Mouse (Mus musculus) left cerebral cortex, postnatal 10 days (tissue): ENCODE measurements around the gene Cdk17. TPM values are rescaled to one million over a fixed set of nuclear protein-coding genes. Genes with fewer than 3 reads are reported as not detected.

Source experiments
- DNase-seq, 2 experiments: peaks; one replicate each; pipeline ENCODE4 v3.0.0; 2021 to 2022; ENCODE audit warnings: low spot score in 2 of 2, mixed read lengths in 1 of 2; ENCODE audit errors: extremely low spot score in 1 of 2
- intact Hi-C: fragments of 180-260 bp; cut with DNase I; formaldehyde crosslinking; loops from one replicate; pipeline ENCODE4 v1.15.1; 2025
- total RNA-seq, 2 experiments: library from RNA; stranded (reverse); gene quantifications; 2 replicates each; pipeline ENCODE4 v1.2.3; 2021

The Cdk17 gene
- total RNA-seq = 100 to 1,000 TPM; 141 to 150 TPM

DNA sequence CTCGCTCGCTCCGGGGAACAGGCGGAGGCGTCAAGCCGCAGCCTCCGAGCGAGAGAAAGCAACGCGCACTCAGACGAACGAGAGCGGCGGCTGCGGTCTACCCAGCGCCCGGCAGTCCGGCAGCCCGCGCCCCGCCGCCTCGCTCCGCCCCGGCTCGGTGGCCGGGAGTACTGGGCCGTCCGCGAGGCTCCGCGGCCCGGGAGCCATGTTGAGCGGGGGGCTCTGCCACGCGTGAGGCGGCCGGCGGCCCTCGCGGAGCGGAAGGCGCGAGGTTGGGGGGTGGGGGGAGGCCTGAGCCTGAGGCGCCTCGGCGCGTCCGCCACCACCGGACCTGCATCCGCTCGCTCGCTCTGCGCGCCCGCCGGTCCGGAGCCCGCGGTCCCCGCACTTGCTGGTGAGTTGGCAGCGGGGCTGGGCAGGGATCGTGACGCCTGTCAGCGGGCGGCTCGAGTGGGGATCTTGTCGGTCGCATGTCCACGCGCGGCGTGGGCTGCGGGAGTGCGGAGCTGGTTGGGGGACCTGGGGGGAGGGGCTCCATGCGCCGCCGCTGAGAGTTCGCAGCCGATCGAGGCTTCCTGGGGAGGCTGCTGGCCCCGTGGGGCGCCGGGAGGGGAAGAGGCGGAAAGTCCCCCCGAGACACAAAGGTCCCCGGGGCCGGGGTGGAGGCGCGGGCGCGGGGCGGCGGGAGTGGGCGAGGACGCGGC, at the start of gene Cdk17:
TSS of gene Cdk17 (plus strand) at position 69 of the 704 bp plus-strand sequence.
- peak; percentile 51 to 86 for DNase-seq
- intact Hi-C loops = loop anchor here (5.0 to 10.0 kb wide), 6 partner anchors 51 to 294 kb away; partner anchors contain the start of gene Lta4h

DNA sequence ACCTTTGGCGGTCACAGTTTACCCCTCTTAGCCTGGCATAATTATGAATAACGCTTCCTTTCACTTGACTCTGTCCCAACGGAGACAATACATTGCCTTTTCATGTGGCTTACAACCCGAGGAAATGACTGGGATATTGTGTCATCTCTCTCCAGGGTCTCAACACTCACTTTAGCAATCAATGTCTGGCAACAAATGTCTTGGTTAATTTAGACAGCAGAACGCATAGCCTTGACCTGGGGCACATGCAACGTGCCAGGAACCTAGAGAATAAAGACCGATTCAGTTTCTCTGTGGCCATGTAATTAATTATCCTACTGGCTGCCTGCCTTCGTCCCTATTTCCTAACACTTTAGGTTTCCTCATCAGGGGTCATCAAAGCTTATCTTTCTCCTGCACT, 49.3 kb upstream of the Cdk17 start:
- intact Hi-C loops = no loop called here

DNA sequence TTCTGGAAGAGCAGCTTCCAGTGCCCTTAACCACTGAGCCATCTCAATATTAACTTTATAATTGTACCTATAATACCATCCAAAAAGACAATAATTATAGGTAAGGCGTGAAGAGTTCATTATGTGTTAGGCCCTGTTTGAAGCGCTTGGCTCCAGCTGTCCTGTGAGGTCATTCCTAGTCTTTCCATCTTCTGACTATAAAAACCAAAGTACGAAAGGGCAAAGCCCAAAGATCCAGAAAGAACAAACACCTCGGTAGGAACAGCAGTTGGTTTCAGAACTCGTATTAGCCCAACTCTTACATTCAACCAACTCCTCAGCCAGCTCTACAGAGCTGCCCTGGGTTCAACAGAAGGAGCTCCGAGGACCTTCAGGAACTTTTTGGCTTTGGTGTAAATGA, 48.7 kb upstream of the Cdk17 start:
- intact Hi-C loops = no loop called here
- DNase-seq = no peak

More for the DNA sequence above, 49.3 kb upstream of the Cdk17 start:
- DNase-seq = no peak

DNA sequence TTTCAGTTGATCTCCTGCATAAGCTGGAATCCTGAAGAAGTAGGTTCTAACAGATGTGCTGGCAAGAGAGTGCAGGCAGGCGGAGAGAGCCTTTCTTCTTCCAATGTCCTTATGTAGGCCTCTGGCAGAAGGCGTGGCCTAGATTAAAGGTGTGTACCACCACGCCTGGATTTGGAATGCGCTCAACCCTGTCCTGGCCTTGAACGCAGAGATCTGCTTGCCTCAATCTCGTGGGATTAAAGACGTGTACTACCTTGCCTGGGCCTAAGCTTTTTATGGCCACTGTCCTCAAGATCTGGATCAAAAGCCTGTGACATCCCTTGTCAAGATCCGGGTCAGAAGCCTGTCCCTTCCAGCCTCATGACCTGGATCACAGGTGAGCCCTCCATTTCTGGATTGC, 46.7 kb upstream of the Cdk17 start:
- intact Hi-C loops = no loop called here
- DNase-seq = no peak

DNA sequence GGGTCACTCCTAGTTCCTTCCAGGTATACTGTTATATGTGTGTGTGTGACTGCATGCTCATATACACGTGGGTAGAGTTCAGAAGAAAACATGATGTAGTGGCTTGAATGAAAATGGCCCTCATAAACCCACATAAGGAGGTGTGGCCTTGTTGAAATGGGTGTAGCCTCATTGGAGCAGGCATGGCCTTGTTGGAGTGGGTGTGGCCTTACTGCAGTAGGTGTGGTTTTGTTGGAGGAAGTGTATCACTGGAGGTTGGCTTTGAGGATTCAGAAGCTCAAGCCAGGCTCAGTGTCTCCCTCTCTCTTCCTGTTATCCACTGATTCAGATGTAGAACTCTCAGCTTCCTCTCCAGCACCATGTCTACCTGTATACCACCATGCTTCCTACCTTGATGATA, 45.9 kb upstream of the Cdk17 start:
- DNase-seq = no peak
- intact Hi-C loops = no loop called here

DNA sequence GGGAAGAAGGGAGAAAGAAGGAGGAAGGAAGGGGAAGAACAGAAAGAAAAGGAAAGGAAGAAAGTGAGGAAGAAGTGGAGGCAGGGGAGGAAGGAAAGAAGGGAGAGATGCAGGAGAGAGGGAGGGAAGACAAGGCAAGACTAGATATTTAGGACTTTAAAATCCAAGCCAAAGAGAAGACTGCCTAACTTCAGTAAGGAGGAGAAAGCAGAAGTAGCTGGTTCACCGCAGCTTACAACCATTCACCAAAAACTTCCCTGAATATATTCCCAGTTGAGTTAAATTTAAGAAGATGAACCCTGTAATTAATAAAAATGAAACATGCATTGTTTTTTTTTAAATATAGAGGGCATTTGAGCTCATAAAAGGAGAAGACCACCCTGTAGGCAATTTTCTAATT, 44.9 kb upstream of the Cdk17 start:
- no peak for DNase-seq

DNA sequence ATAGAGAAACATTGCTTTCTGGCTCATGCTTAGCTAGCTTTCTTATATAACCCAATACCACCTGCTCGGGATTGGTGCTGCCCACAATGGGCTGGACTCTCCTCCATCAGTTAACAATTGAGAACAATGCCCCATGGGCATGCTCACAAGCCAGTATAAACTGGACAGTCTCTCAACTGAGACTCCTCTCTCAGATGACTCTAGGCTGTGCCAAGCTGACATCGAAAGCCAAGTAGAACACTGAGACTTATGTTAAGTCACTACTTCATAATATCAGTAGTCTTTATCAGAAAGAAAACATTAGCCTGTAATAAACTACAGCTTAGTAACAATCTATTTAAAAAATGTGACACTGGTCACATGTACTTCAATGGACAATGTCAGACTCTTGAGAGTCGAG, 44.0 kb upstream of the Cdk17 start:
- DNase-seq = no peak
- intact Hi-C loops = no loop called here

More for the DNA sequence above, 44.9 kb upstream of the Cdk17 start:
- intact Hi-C loops = no loop called here

DNA sequence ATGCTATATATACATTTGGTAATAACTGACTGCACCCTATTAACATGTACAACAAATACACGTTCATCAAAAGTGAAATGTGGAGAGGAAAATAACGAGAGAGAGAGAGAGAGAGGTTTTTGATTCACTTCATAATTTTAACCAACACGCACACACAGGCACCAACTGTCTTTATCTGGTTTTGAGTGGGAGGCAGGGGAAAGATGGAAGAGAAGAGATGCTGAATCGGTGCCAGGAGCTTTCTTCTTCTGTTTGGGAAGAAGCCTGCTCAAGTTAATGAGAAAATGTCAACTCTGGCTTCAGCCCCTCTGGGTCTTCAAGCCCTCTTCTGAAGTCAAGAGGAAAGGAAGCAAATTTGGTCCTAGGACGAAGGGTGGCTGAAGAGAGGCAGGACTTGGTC, 40.9 kb upstream of the Cdk17 start:
- DNase-seq = peak in 1 of 2 experiments; percentile 50

DNA sequence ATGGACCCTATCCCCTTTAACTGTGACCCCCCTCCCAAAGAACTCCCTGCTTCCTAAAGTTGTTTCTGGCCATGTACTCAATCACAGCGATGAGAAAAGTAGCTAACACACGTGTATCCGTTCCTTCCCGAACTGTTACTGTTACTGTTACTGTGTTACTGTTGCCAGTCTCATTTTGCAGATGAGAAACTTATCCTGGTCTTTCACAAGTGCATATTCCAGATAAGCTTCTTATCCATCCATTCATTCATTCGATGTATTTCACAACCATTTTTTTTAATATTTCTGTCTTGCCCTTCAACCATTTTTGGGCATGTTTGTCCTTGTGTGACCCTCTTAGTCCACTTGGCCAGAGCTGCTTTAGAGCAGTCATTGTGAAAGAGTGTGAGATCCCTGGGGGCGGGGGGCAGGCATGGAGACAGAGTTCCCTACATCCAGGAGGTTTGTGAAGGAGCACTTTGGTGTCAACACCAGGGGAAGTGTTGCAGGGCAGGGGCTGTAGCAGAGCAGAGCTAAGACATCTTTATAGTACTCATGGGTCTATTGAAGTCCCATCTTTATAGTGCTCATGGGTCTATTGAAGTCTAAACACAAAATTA, 39.3 kb upstream of the Cdk17 start:
- intact Hi-C loops = no loop called here
- DNase-seq = no peak

More for the DNA sequence above, 40.9 kb upstream of the Cdk17 start:
- intact Hi-C loops = no loop called here

DNA sequence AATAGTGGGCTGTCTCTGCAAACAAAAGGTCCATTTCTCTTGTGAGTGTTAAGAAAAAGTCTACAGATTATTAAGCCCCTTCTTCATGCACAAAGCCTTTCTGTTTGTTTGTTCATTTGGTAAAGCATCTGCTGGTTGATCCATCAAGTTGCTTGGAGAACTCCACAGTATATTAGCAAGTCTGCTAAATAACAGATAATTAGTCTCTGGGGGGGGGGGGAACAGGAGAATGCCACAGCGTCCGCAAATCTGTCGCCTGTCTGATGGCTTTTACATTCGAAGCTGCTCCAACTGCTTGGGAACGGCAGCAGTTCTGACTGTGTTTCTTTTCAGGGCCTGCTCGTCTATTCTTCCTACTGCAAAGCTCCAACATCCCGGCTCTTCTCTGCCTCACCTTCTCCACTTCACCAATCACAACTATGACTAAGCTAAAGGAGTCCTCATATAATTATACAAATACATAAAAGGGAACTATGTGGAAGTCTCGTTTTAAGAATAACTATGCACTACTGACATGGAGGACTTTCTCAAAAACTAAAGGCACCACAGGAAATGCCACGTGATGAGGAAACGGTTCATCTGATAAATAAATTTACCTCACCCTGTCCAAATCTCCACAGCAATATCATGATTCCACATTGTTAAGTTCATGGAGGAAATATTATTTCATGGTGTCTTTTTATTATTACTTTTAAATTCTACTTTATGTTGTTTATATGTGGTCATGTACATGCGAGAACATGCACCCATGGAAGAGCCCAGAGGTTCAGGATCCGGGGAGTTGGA, 38.1 kb upstream of the Cdk17 start:
- intact Hi-C loops = no loop called here
- no peak for DNase-seq

DNA sequence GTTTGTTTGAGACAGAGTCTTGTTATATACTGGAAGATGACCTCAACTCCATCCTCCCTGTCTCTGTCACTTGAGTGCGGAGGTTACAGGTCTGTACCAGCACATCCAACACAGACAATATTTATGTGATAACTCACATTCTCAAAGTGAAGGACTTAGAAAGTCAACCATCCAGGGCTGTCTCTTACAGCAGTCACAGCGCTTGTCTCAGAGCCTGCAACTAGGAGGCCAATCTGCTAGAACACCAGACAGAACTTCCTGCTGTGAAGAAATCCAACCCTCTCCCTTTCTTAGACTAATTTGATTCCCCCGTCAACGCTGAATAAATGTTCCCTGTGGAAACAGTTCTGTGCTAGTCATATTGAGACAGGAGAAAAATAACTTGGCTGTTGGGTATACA, 37.4 kb upstream of the Cdk17 start:
- DNase-seq = no peak
- intact Hi-C loops = no loop called here

DNA sequence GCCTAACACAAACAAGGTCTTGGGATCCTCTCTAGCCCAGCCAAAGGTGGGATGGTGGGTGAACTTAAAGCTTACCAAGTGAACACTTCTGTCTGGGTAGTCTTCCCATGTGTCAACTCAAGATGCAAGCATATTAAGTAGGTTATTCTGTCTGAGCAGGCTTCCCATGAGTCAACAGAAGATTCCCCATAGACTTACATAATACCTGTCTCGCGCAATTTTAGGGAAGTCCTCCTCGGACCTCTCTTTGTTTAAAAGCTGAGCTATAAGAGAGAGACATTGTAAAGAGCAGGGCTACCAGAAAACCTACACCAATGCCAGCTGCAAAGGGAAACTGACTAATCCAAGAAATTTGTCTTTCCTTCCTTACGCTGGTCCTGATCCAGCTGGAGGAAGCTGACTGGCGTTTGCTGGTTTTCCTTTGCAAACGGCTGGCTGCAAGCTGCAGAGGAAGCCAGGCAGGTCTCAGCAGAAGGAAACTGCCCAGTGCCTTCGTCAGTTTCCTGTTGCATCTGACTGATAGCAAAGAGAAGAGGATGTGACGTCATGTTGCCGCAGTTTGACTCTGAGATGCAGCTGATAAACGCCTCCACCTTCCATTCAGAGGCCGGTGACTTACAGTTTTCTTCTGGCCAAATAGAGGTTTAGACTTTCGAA, 36.6 kb upstream of the Cdk17 start:
- intact Hi-C loops = no loop called here
- DNase-seq = peak in 1 of 2 experiments; percentile 77

DNA sequence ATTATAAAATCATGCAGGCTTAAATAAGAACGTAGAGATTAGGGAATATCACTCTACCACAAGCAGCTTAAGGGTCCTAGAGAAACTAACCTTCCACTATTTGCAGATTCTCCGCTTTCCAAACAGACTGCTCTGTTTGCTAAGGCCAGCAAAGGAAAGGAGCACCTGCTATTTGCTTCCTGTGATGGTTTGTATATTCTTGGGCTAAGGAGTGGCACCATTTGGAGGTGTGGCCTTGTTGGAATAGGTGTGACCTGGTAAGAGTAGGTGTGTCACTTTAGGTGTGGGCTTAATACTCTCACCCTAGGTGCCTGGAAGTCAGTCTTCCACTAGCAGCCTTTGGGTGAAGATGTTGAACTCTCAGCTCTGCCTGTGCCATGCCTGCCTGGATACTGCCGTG, 34.6 kb upstream of the Cdk17 start:
- DNase-seq = no peak
- intact Hi-C loops = no loop called here

DNA sequence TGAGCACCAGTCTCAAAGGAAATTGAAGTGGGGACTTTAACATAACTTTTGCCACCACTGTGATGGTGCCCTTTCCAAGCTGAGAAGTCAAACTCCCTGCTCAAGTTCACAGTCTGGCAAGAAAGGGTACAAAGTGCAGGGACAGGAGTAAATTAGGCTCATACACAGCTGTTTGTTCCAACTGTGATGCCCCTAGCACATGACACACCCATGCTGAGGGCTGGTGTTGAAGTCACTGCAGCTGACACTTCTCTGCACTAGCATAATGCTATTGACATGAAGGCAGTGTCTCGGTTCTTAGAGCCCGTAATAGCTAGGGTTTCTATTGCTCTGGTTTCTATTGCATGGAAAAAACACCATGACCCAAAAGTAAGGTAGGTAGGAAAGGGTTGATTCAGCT, 32.1 kb upstream of the Cdk17 start:
- intact Hi-C loops = no loop called here
- no peak for DNase-seq

DNA sequence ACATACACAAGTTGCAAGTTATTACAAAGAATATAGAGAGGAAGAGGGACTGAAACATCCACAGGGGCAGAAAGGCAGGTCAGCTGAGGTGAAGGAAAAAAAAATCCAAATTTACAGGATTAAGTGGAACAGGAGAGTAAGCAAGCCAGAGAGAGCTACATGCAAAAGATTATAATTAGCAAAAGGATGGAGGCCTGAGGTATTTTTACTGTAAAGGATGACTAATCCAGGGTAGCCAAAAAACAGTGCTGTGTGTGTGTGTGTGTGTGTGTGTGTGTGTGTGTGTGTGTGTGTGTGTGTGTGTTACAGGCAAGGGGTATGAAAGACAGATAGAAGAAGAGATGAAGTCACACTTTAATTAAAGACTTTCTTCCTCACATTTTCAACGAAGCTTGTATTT, 31.3 kb upstream of the Cdk17 start:
- no peak for DNase-seq
- intact Hi-C loops = no loop called here

DNA sequence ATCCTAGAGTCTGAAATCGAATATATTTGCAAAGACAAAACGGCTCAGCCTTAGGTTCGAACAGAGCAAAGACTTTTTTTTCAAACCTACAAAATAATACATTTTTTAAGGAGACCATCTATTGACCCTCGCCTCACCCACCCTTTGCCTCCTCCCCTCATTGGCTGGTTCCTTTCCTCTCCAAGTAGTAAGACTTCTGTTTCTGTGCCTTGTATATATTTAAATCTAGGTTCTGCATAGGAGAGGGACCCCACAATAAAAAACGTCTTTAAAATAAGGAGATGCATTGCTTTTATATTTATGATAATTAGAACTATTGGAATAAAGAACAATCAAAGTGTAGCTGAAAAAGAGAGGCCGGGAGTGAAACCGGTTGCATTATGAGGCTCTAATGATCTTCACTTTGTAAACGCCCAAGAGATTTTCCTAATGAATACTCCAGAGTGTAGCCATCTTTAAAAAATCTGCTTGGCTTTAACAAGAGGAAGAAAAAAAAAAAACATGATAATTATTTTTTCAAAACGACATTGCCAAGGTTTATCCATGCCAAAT, 30.7 kb upstream of the Cdk17 start:
- no peak for DNase-seq
- intact Hi-C loops = no loop called here

DNA sequence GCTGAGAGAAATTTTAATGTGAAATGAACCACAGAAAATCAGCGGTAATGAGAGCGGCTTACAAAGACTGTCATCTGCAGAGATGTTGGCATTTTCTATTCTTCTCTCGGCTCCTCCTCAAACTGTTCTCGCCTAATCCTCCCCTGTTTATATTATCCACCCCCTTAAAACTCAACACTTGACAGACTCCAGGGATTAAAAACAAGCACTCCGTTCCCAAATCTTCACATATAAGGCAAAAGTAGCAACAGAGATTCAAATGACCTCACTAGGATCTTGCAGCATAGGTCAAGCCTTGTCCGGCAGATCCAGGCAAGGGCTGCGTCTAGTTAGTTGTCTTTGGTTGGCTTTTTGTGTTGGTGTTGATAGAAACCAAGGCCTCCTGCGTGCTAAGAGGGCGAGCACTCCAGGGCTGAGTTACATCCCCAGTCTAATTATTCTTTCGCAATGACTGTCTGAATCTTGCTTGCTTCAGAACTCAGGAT, 30.2 kb upstream of the Cdk17 start:
- DNase-seq = no peak
- intact Hi-C loops = no loop called here

DNA sequence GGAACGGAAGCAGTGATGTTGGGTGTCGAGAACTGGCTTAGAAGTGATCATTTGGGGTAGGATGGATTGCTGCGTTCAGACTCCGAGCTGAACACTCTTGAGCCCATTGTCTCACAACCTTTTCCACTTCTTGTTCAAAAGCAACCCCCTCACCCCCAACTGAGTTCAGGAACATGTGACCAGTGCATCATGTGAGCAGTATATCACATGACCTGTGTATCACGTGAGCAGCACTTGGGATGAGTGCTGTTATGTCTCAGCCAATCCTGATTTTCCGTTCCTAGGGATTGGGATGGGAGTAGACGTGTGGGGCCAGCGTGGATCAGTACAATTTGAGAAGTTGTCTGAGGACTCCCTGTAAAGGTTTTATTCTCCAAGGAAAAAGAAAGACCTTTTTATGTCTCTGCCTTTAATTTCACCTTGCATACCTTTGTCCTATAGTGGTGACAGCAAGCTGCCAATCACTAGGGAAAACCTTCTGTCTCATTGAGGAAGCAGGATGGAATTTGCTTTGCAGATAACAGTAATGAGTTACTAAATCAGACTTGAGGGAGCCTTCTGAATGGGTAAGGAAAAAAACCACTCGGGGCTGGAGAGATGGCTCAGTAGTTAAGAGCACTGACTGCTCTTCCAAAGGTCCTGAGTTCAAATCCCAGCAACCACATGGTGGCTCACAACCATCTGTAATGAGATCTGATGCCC, 28.7 kb upstream of the Cdk17 start:
- no peak for DNase-seq
- intact Hi-C loops = no loop called here
